Mouse (Mus musculus) megakaryocyte progenitor cell, adult 5-6 weeks (primary cell): ENCODE measurements around the gene Rnf166. TPM values are rescaled to one million over a fixed set of nuclear protein-coding genes. Genes with fewer than 3 reads are reported as not detected.

Source experiments
- total RNA-seq, 2 experiments: library from RNA; stranded (forward) in 1 of 2; stranded (reverse) in 1 of 2; fragments of 157-497, 149-512 nt in 1 of 2; fragments of 200-1000 nt in 1 of 2; gene quantifications; 2 replicates each; pipeline versions ENCODE4 v1.2.3 to v1.2.4; 2015 to 2017

The Rnf166 gene
- total RNA-seq, 2 experiments from 2014 or later, result 26.6 to 33.2 TPM

Other genes starting within 250 kb of the Rnf166 start
- 12.2 and 21.6 TPM in 2 replicates for gene Zfpm1, start 193.9 kb downstream of the Rnf166 start, total RNA-seq (2015)
- gene Zfpm1, start 193.9 kb downstream of the Rnf166 start, total RNA-seq (2017), result 9.9 and 20.3 TPM in 2 replicates
- not detected in 2 replicates for gene Trhr2, start 115.3 kb downstream of the Rnf166 start, total RNA-seq (2015)
- not detected in 2 replicates for gene Trhr2, start 115.3 kb downstream of the Rnf166 start, total RNA-seq (2017)
- 26.1 and 27.2 TPM in 2 replicates for gene Zc3h18, start 99.5 kb downstream of the Rnf166 start, total RNA-seq (2015)
- 55.6 and 67.3 TPM in 2 replicates for gene Zc3h18, start 99.5 kb downstream of the Rnf166 start, total RNA-seq (2017)
- not detected in 2 replicates for gene Il17c, start 54.0 kb downstream of the Rnf166 start, total RNA-seq (2015)
- gene Il17c, start 54.0 kb downstream of the Rnf166 start, total RNA-seq (2017), result not detected in 2 replicates
- 123 and 166 TPM in 2 replicates for gene Cyba, start 43.1 kb downstream of the Rnf166 start, total RNA-seq (2015)
- 94.4 and 117 TPM in 2 replicates for gene Cyba, start 43.1 kb downstream of the Rnf166 start, total RNA-seq (2017)
- gene Mvd, start 32.6 kb downstream of the Rnf166 start, total RNA-seq (2015), result 3.4 and 3.8 TPM in 2 replicates
- gene Mvd, start 32.6 kb downstream of the Rnf166 start, total RNA-seq (2017), result 3.2 and 5.6 TPM in 2 replicates
- gene Snai3, start 15.3 kb downstream of the Rnf166 start, total RNA-seq (2015), result 0.30 TPM in 1 of 2 replicates, not detected in the other
- not detected in 2 replicates for gene Snai3, start 15.3 kb downstream of the Rnf166 start, total RNA-seq (2017)
- 17.3 and 26.8 TPM in 2 replicates for gene Ctu2, start 79 bp upstream of the Rnf166 start, total RNA-seq (2015)
- 11.2 and 14.9 TPM in 2 replicates for gene Ctu2, start 79 bp upstream of the Rnf166 start, total RNA-seq (2017)
- gene Piezo1, start 75.3 kb upstream of the Rnf166 start, total RNA-seq (2015), result 25.8 and 38.5 TPM in 2 replicates
- gene Piezo1, start 75.3 kb upstream of the Rnf166 start, total RNA-seq (2017), result 15.5 and 22.3 TPM in 2 replicates
- gene Cdt1, start 92.0 kb upstream of the Rnf166 start, total RNA-seq (2015), result 52.4 and 62.0 TPM in 2 replicates
- 40.8 and 49.6 TPM in 2 replicates for gene Cdt1, start 92.0 kb upstream of the Rnf166 start, total RNA-seq (2017)
- 258 and 268 TPM in 2 replicates for gene Aprt, start 100.8 kb upstream of the Rnf166 start, total RNA-seq (2015)
- 117 and 152 TPM in 2 replicates for gene Aprt, start 100.8 kb upstream of the Rnf166 start, total RNA-seq (2017)
- gene Galns, start 135.4 kb upstream of the Rnf166 start, total RNA-seq (2015), result 30.3 and 31.8 TPM in 2 replicates
- 32.2 and 33.1 TPM in 2 replicates for gene Galns, start 135.4 kb upstream of the Rnf166 start, total RNA-seq (2017)
- 41.5 and 52.4 TPM in 2 replicates for gene Trappc2l, start 135.6 kb upstream of the Rnf166 start, total RNA-seq (2015)
- 18.0 and 27.9 TPM in 2 replicates for gene Trappc2l, start 135.6 kb upstream of the Rnf166 start, total RNA-seq (2017)
- gene Pabpn1l, start 146.7 kb upstream of the Rnf166 start, total RNA-seq (2015), result 0.12 TPM in 1 of 2 replicates, not detected in the other
- gene Pabpn1l, start 146.7 kb upstream of the Rnf166 start, total RNA-seq (2017), result not detected in 2 replicates
- gene Cbfa2t3, start 223.0 kb upstream of the Rnf166 start, total RNA-seq (2015), result 19.6 and 20.7 TPM in 2 replicates
- gene Cbfa2t3, start 223.0 kb upstream of the Rnf166 start, total RNA-seq (2017), result 11.8 and 12.3 TPM in 2 replicates